Mouse (Mus musculus): ENCODE data around the gene Atp6v0a4. TPM values are rescaled to one million over a fixed set of nuclear protein-coding genes. Genes with fewer than 3 reads are reported as not detected.
A peak's percentile ranks its signal among the peaks of the same experiment; 100 is the strongest.

The Atp6v0a4 gene
- 1 to 10 TPM; 2.0 to 2.4 TPM for total RNA-seq (2021)
- polyA plus RNA-seq (2012; rRNA removed), result 0.12 and 0.32 TPM in 2 replicates
- long read RNA-seq, result 0 reads

DNA sequence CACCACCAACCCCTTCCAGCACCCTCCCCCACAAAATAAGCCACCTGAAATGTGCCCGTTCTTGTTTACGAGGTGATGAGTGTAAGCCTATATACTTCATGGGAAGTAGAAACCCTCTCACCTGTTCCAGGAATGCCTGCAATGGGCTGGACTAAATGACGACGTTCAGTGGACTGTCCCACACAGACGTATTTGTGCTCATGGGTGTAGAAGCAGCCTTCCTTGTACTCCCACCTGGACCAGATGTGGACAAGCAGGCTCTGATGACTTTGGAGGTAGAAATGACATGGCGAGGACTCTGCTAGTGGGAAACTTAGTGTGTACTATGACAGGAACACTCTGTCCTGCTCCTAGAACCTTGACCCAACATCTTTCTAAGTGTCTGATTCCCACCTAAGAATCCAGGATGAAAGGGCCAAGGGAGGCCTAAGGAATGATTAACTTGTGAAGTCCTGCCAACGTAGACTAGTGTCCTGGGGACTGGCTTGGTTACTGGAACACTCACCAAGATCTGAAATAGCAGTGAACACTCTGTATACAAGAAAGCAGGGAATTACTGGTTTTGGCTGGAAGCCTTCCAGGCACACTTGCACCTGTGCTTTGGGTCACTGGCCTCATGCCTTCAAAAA, at the start of gene Atp6v0a4:
Gene Atp6v0a4 (minus strand): TSS at position 380 of the 629 bp plus-strand sequence.
- no peak for DNase-seq

GRCm38 (mm10) chr6:38165385-38165784, 41.0 kb upstream of the Atp6v0a4 start:
- DNase-seq, result no peak

DNA sequence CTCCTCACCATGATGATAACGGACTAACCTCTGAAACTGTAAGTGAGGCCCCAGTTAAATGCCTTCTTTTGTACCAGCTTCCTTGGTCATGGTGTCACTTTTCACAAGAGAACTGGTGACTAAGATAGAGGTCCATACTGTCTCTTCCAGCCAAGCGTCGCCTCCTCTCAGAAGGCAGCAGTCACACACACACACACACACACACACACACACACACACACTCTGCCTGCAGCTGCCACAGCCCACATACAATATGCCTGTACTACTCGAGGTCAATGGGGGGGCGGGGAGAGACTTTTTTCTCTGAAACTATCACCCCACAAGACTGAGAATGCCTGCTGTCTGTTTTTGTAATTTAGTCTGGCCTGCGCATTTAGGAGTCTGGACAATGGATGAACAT, 40.3 kb upstream of the Atp6v0a4 start:
- DNase-seq, result no peak

GRCm38 (mm10) chr6:38162825-38163504, 38.6 kb upstream of the Atp6v0a4 start:
- no peak for DNase-seq

DNA sequence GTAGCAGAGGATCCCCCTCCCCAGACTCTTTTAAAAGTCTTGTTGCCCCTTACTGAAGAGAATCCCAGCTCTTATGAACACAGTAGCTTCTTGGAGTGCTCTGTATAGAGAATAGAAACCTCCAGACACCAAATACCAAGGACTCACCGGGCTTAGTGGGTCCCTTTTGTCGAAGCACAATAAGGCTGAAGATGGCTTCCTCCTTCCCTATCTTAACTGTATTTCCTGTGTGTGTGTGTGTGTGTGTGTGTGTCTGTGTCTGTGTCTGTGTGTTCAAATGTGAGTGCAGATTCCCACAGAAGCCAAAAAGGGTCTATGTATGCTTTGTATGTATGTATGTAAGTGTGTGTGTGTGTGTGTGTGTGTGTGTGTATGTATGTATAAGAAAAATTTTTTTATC, 36.2 kb upstream of the Atp6v0a4 start:
- no peak for DNase-seq

- peak; percentile 74 for DNase-seq
These were observed 35.7 kb upstream of the Atp6v0a4 start for GRCm38 (mm10) chr6:38160102-38160501.

GRCm38 (mm10) chr6:38159576-38159975, 35.2 kb upstream of the Atp6v0a4 start:
- DNase-seq, result no peak

GRCm38 (mm10) chr6:38157925-38158324, 33.5 kb upstream of the Atp6v0a4 start:
- no peak for DNase-seq

- no peak for DNase-seq
These were observed 31.8 kb upstream of the Atp6v0a4 start for GRCm38 (mm10) chr6:38156204-38156603.

- no peak for DNase-seq
These were observed 27.9 kb upstream of the Atp6v0a4 start for GRCm38 (mm10) chr6:38152305-38152704.

DNA sequence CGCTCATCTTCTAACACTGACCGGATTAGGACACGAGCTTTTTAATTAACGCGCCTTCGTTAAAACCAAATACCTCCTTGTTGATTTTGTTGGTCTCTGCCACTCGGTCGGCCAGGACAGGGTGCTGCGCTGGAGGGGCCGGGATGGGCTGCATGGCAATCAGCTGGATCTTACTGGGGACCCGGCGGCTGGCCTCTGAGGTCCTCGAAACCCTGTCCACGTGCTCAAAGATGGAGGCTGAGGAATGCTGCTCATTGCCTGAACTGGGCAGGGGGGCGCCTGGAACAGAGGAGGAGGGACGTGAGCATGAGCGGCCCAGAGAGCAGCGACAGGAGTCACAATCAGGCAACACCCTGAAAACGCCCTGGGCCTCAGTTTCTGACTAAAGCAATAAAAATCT, 25.1 kb upstream of the Atp6v0a4 start:
- DNase-seq, result no peak

DNA sequence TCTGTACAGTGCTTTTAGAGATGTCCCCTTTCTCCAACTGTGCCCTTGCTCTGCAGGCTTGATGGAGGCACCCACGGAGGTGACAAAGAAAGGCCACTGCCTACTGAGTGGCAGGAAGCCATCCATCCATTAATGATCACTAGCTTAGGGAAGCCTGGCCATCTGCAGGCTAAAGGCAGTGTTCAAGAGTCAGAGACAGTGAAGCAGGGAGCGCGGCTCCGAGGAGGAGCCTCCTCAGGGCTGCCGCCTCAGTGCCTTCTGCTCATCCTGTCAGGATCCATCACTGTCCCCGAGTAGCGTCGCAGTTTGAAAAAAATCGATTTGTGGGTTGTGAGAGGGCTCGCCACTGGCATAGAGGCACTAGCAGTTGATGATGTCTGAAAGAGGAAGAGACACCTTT, 24.2 kb upstream of the Atp6v0a4 start:
- DNase-seq, result no peak

- no peak for DNase-seq
These were observed 22.9 kb upstream of the Atp6v0a4 start for GRCm38 (mm10) chr6:38147301-38147700.

- DNase-seq, result no peak
These were observed 21.2 kb upstream of the Atp6v0a4 start for GRCm38 (mm10) chr6:38145463-38146065.

- peak; percentile 60 for DNase-seq
These were observed 20.0 kb upstream of the Atp6v0a4 start for GRCm38 (mm10) chr6:38144161-38144998.

- no peak for DNase-seq
These were observed 16.0 kb upstream of the Atp6v0a4 start for GRCm38 (mm10) chr6:38140402-38140801.

- no peak for DNase-seq
These were observed 14.7 kb upstream of the Atp6v0a4 start for GRCm38 (mm10) chr6:38139086-38139485.

DNA sequence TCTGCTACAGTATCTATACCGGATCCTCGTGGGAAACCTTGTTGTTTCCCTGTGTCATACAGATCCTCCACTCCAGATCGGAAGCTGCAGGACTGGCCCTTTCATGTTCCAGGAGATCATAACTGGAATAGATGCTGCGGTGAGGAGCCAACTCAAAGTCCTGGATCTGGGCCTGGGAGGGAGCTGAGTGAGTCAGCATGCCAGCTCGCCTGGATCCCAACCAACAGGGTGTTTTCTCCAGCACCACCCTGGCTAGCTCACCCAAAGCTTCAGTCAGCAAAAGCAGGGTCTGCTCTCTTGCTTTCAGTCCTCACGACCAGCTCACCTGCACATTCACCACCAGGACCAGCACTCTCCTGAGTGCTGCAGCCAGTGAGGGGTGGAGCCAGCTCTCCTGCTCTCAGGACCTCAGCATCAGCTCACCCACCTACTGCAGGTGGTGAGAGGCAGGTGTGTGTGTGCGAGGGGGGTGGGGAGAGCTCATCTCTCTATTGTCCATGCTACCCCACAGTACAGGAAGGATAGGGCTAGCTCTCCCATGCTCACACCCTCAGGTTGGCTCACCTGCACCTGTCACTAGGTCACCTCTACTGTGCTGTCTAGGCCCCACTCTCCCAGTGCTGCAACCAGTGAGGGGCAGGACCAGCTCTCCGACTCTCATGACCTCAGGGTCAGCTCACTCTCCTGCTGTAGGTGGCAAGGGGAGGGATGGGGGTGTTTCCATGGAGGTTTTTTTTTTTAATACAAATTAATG, 10.6 kb upstream of the Atp6v0a4 start:
- peak; percentile 77 for DNase-seq

- peak; percentile 88 for DNase-seq
These were observed 7.4 kb upstream of the Atp6v0a4 start for GRCm38 (mm10) chr6:38131801-38132231.

GRCm38 (mm10) chr6:38129883-38130282, 5.5 kb upstream of the Atp6v0a4 start:
- no peak for DNase-seq

DNA sequence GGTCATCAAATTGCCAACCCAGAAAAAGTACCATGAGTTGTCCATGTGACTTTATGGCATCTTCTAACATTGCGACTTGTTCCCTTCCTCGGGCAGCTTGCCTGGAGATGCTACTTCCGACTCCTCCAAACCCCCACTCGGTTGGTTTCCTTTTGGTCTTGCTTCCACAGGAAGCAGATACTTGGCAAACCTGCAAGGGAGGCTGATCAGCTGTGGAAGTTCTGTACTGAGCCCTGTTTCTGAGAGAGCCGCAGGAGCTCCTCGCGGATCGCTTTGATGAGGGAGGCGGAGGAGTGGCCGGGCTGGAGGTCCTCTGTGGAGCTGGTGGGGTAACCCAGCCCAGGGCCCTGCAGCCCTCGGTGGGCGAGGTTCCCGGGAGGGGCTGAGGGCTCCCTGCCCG, 3.7 kb upstream of the Atp6v0a4 start:
- no peak for DNase-seq

DNA sequence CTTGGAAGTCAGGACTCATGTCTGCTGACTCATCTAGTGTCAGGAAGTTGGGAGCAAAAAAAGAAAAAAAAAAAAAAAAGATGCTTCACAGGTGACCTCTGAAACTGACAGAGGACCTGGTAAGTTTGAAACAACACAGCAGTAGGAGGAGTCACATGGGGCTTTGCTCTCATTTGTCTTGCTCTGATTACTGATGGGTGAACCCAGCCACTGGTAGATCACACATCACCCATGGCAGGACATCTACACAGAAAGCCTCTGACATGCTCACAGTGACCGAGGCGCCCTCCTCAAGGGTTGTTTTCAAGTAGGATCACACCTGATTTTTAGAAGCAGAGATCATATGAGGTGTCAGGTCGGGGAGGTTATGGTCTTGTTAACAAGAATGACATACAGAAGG, 1.1 kb upstream of the Atp6v0a4 start:
- DNase-seq, result no peak

All from adrenal gland, adult 2 months (tissue).